Mouse (Mus musculus) kidney, postnatal 10 days (tissue): ENCODE results near the gene Gpc5.

Source experiments
- DNase-seq: peaks from one replicate; pipeline ENCODE4 v3.0.0; 2021; ENCODE audit warnings: mixed read lengths

Gpc5 gene

DNA sequence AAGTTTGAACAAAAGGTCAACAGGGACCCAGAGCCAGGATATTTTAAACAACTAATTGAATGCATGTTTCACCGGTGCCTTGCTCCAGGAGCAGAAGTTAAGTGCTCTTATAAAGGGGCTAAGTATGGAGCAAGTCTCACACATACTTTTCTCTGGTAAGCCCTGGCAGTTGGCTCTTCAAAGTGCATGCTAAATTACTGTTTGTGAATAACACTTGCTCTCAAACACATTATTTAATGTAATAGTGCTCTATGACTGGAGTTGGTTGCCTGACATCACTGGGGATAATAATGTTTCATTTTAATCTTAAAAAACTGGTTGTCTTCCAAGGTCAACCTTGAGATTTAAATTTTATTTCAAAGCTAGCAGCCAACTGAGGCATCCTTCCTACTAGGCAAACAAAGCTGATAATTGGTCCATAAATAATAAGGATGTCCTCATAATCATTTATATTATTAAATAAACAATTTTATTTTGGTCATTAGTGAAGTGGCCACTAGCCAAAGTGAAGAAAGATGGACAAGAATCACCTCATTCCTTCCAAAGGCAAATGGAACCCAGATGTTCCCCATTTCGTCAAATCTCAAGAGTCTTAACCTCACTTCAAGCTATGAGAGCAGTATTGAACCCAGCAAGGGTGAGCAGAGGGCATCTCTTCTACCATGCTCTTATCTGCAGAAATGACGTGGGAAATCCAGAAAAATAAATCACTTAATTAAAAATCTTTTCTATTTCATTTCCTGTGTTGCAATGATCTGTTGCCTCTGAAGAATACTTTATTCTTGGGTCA is 488.6 kb downstream of the Gpc5 start:
- DNase-seq = no peak

DNA sequence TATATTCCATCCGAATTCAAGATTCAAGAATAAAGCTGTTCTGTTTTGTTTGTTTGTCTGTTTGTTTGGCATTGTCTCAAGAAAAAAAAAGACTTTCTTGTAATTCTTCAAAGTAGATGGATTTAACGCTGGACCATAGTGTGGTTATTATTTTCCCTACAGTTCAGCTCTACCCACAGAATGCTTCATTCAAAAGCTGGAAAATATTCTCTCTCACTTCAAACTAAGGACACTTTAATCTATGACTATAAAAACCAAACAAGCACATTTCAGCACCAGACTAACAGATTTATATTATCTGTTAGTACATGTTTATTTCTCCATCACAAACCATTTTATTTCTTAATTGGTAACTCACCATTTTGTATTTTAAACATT is 489.2 kb downstream of the Gpc5 start:
- DNase-seq = no peak

DNA sequence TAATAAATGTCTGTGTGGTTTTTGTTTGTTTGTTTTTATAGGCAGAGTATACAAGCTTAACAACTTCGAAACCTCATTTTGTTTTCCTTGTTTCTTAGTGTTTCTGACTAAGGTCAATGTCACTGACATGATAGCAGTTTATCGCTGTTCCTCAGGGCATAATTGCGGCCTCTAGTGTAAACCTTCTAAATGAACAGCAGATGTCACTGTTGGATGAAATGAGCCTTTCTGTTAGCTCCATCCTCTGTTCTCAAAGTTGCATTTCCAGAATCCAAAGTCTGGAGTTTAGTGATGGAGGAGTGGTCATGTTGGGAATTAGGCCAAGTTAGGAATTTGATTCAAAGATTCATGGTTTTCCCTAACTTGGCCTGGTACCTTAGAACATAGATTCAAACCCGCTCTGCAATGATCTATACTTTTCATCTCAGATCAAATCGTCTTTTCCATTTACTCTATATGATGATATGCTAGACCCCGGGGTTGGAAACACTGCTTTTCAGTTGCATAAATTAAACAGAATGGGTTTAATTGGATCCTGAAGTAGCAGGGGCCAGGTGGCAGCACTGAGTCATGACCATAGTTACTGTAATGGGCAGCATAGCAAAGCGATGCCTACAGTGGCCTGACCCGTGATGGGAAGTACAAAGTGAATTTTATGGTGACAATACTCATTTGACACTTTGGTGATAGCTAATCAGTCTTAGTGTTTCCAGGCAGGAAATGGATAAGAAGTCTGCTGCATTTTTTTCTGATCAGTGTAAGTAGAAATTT is 508.4 kb downstream of the Gpc5 start:
- peak; percentile 20 for DNase-seq

DNA sequence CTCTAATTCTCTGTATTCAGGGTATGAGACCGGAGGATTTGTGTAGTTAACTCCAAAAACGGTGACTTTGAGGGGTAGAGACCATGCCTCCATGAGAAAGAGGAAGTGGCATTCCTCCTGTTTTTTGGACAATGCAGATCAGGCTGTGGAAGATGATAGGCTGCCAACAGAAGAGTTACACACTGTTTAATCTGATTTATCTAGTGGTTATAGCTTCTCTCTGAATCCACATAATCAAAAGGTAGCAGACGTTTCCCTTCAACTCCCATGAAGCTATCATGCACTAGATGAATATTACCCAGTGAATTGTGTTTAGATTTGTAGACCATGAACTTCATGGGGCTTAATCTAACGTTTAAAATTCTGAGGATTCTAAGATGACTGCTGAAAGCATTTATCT is 522.1 kb downstream of the Gpc5 start:
- no peak for DNase-seq

DNA sequence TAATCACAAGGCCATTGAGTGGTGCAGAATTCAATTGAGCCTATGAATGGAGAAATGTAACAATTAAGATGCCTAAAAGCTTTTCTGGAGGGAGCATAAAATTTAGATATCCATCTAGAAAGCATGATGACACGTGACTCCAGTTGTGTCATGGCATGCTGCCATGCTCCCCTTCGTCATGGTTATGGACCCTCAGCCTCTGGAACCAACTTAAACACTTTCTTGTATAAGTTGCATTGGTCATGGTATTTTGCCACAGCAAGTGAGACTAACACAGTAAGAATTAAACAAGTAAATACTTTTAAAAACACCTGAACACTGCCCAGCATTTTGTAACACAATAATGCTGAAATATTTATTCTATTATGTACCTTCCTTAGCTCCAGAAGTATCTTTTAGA is 524.3 kb downstream of the Gpc5 start:
- DNase-seq = no peak

DNA sequence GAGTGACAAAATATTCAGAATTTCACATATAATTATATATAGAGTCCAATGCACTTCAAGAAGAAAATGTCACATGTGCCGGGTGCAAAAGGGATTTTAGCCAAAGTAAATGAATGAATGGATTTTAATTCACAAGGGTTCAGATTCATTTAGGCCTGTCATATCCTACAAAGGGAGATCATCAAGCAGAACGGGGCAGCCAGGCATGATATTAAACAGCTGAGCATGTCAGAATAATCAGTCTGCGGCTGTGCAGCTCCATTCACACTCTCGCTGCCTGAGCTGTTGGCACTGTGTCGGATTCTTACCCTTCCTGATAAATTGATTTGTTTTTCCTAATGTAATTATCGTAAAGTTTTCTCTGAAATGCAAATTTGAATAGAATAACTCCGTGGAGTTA is 524.8 kb downstream of the Gpc5 start:
- peak; percentile 21 for DNase-seq

DNA sequence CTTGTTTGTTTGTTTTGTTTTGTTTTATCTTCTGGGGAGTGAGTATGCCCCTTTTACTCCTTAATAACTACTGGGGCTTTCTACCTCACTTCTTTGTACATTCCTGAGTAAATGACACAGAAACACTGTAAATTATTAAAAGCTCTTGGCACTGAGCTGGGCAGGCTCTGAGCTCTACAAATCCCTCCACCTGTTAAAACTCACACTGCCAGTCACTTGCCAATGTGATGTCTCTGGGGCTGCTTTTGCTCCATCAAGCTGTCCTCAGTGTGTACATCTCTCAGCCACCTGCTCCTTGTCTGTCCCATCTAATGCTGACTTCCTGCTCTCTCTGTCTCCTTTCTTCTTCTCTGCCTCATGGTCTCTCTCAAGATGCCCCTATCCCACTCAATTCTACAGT is 528.5 kb downstream of the Gpc5 start:
- DNase-seq = peak; percentile 14

DNA sequence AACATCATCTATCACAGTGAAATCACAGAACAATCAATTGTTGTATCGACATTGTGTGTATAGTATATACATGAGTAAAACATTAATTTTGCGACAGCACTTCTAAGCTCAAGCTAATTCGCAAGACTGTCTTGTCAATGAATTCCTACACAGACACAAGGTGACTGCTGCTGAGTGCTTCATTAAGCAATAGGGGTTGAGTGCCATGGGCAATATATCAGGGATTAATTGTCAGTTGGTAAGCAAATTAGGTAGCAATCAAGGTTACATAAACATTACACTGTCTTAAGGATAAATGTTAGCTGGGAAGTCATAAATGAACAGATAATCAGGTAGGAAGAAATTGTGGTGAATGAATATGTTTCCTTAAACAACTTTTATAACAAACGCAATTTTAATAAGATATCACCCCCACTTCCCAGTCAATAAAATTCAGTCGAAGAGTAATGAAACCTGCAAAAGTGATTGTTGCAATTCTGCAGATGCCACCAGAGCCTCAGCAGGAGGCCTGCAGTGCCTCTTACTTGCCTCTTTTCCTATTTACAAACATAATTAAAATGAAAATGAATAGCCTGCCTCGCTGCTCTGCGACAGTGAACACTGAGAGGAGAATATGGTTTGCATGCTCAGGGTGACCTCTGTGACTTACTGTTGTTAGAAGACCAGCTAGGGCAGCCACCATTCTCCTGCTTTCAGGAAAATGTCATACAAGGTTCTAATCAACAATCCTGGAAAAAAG is 539.3 kb downstream of the Gpc5 start:
- no peak for DNase-seq

DNA sequence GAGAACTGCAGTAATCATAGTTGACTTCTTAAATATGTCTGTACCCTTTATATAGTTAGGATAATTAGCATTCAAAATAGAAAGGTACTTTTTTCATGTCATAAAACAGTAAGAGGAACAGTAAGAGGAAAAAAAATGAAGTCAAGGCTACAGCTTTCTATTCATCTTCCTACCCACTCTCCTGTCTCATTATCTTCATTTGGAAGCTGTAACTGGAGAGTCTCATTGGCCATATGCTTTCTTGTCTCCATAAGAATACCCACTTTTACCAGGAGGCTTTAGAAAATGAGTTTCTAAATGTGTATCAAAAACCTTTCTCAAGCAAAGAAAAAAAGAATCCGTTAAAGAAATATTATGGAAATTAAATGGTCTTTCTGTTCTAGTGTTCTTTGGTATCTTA is 541.3 kb downstream of the Gpc5 start:
- no peak for DNase-seq

DNA sequence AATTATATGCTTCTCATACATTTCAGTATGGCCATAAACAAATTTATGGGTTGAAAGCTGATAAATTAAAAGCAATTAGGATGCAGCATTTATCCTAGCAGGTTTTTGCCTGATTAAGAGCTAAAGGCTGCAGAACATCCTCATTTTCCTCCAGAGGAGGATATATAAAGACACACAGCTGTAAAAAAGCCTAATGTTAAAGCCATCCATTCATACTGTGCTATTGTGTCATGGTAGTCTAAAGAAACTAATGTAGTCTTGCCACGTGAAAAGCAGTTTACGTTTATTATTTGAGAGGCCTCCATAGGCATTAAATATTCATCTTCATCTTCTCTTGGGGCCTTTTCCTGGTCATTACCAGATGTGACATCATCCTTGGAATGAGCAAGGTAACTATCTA is 587.9 kb downstream of the Gpc5 start:
- no peak for DNase-seq

DNA sequence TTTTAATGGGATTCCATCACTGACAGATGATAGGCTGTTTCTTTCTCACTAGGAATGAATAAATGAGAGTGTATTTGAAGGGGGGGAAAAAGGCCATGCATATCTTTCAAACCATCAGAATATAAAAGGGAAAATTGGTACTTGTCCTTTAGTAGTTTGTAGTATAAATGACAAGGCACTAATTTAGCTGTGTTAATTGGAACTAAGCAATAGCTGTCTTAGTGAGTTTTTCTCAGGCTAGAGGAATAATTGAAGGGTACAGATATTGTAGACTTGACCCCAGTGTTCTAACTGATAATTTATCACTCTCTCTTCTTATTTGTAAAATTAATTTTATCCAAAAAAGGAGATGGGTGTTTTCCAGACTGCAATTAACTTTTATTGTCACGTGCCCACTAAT is 654.0 kb downstream of the Gpc5 start:
- no peak for DNase-seq

DNA sequence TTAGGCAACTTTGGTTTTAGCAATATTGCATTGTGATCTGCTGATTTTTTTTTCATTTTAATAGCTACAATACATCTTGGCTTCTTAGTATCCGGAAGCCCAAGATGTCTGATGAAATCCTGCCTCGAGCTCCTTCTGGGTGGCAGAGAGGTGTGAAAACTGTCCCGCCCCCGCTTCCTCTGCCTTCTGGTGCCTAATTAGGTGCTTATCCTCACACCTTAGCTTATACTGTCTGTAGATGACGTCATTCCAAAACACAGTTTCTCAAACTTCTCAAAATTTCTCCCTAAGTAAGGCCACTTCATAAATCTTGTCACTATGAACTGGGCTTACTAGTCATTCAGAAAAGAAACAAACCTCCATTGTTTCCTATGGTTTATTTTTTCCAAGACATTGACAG is 668.2 kb downstream of the Gpc5 start:
- no peak for DNase-seq

DNA sequence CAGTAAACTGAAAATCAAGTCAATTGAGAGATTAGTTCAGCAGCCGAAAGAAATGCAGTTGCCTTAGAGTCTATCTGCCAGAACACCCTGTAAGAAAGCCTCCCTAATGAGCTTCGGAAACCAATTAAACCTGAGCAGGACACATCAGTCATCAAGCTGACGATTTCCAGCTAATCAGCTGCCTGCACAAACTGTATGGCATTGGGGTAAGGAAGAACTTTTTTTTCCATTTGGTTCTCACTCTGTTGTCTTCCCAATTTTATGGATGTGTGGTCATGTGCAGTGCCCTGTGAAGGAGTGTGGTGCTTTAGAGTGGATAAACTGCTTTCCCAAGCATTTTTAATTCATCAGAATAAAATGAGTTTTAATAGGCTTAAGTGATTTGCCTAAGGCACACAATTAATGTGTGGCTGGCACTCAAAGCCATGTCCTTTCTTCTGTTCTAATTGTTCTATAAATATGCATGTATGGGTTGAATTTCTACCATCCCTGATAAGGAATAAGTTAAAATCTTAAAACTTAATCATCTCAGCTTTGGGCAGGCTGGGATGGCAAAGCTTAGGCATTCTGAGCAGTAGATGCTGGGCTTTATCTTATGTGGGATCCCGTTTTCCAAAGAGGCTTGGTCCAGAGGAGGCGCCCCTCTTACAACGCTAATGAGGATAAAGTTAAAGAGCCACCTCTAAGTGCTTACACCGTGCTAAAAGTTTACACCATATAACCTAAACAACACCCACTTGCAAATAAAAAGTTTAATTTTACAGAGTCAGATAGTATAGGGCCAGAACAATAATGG is 687.6 kb downstream of the Gpc5 start:
- DNase-seq = no peak

DNA sequence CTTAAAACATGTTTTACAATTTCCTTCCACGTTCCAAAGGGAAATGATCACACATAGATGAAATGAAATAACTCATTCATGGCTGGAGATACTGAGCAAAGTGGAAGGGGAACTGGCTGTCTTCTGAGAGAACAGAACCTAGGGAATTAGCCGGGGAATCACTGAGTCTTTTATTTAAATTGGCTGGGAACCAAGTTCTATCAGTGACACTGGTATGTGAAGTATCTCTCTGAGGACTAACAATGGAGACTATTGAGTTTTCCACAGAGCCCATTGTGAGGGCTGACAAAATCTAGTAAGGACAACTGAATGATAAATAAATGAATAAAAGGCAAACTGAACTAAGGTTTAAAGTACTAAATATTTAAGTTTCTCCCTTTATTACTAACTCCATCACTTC is 712.7 kb downstream of the Gpc5 start:
- DNase-seq = no peak

DNA sequence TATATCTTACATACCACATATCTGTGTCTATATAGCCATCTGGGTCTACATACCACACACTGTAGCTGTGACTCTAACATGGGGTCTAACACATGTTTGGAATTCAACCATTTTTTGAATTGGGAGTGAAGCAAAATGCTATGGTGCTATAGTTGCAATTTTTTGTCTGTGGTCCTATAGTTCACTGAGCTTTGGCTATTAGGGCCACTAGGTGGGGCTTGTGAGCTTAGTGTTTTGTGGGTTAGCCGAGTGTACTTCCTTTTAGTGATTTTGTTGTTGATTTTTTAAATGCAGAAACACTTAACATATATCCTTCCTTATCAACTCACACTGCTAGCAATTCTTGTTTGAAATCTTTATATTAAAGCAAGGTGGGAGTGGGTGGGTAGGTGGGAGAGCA is 727.0 kb downstream of the Gpc5 start:
- DNase-seq = peak; percentile 34

DNA sequence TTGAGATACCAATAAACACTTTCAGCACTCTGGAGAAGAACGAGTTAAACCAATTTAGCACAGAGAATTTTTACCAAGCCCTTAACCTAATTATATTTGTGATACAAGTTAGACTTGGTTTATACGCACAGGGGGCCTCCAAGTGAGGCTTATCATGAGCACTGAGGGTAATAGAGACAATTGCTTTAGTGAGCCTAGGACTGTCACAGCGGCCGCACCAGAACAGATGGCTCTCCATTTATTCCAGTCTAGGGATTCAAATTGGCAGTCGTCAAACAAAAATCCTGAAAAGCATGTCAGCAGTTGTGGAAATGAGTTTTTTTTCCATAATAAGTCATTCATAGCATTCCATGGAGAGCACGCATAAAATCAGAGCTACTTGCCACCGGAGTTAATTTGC is 729.6 kb downstream of the Gpc5 start:
- DNase-seq = no peak

DNA sequence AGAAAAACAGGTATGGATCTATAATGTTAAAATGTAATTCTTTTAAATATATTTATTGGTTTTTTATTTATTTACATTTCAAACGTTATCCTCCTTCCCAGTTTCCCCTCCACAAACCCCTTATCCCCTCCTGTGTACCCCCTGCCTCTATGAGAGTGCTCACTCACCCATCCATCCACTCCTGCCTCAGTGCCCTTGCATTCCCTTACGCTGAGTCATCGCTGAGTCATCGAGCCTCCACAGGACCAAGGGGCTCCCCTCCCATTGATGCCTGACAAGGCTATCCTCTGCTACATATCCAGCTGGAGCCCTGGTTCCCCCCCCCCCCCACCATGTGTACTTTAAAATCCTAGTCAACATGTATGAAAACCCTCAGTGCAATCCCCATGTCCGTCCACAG is 738.5 kb downstream of the Gpc5 start:
- no peak for DNase-seq

DNA sequence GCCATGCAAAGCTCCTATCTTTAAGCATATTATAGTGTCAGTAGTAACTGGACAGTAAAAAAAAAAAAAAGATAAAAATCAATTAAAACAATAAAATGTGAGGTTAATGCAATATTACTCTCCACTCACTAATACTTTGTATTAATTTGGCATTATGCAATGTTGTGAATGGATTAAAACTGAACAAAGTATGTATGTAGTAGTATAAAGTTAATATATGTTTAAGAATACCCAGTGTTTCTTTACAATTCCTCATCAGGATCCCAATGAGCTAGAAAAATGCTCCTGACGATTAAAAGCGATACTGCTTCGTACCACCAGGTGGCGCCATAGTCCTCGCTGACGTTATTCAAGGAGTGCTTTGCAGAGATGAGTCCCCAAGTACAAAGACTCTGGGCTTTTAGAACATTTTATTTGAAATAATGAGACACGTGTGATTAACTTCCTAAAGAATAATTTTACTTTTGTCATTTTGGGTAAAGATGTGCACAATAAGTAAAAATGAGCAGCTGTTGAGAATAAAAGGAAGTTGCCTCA is 739.3 kb downstream of the Gpc5 start:
- peak; percentile 84 for DNase-seq

DNA sequence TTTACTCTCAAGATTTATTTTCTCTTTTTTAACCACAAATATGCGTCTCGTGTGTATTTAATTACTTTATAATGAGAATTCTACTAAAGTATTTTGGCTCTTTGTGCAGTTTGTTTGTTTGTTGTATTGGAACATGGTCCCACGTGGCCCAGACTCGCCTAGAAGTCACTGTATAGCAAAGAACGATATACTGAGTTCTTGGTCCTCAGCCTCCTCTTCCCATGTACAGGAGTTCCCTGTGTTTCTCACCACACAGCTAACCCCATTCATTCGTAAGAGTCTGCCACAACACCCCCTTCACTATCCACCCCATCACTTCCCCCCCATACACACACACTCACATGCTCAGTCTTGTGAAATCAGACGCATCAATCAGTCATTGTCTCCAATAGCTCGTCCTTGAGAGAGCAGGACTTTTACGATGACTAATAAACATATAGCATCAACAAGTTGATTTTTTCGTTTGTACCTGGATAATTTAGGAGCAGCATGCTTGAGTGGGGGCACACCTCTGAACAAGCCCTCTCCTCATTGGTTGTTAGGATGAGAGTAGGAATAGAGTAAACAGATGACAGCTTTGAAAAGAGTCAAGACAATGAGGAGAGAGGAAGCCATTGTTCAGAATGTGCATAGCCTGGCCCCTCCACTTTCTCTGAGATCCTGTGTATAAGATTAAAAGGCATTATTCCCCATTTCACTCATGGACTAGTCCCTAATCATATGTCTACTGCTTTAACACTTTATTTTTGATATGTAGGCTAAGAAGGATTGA is 740.0 kb downstream of the Gpc5 start:
- no peak for DNase-seq

DNA sequence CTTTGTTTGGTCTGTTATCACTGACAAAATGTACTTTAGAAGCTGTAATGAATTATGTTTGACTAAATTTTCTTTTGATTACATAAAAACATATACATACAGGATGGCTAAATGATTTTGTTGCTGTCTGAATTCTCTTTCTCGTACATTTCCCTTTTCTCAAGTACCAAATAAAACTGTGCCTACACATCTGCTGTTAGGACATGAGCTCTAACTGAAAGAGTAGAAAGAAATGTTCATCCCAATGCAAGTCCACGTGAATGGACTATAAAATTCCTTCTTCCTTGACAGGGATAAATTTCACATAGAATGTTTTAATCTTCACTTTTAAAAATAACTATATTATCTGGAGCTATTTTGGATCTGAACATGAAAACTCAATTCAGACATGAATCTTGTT is 751.8 kb downstream of the Gpc5 start:
- no peak for DNase-seq

DNA sequence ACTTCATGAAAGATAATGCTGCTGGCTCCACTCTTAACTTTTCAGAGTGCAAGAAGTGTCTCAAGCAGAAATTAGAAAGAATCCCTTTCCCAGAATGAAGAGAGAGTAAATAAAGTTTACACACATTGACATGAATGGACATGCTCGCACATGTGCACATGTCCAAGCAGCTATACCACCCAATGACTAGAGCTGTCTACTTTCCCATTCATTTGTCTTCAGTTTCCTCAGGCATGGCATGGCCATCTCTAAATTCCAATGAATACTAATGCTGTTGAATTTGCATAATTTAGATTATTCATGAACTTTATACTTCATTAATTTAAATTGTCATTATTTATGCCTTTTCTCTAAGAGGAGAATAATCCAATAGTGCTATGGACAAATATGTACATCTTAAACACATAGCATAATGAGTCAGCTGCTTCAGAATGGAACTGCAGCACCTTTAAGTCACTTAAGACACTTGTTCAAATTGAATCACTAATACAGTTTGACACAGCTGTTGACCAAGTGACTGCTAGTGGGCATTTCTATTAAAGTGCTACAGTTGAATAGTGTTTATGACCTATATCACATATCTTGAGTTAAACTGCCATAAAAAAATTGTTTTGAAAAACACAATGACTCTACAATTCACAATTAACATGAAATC is 752.9 kb downstream of the Gpc5 start:
- DNase-seq = no peak
